Mouse (Mus musculus): ENCODE measurements around the gene Parm1. TPM values are rescaled to one million over a fixed set of nuclear protein-coding genes. Genes with fewer than 3 reads are reported as not detected.

The Parm1 gene
- total and polyA plus RNA-seq, 2 experiments from 2014 or later, result 8.8 to 13.1 TPM

- H3K4me1 ChIP-seq (ENCODE audit: insufficient read depth, low read length), result no peaks in the 10 kb centered on the region
- H3K4me3 ChIP-seq (ENCODE audit: low read depth, low read length), result no peak overlapping the region
- no peak for TF ChIP-seq CTCF (IDR thresholded peaks at IDR 0.05)
- H3K27ac ChIP-seq (ENCODE audit: low read depth, low read length), result no peak overlapping the region
- no peak overlapping the region for H3K9ac ChIP-seq (replicated peaks; ENCODE audit: low read length, poor library complexity, severe bottlenecking)
- H3K27me3 ChIP-seq (ENCODE audit: insufficient read depth, low read length), result no peaks in the 10 kb centered on the region
- no peak for ATAC-seq (ENCODE audit: low FRiP score)
- 92% methylated on average over 4 of the region's 4 CpGs for WGBS
- no peaks in the 10 kb centered on the region for H3K36me3 ChIP-seq (ENCODE audit: insufficient read depth, low read length)
- no peak overlapping the region for H3K4me2 ChIP-seq (ENCODE audit: low read depth, low read length, poor library complexity, severe bottlenecking)
- no peak for DNase-seq (ENCODE audit: low spot score)
- H3K9me3 ChIP-seq (ENCODE audit: low read length), result no peaks in the 10 kb centered on the region
Observed at GRCm38 (mm10) chr5:91581799-91582198, 64.4 kb downstream of the Parm1 start.

- H3K36me3 ChIP-seq (ENCODE audit: insufficient read depth, low read length), result no peaks in the 10 kb centered on the region
- TF ChIP-seq CTCF (IDR thresholded peaks at IDR 0.05), result no peak
- no peaks in the 10 kb centered on the region for H3K4me1 ChIP-seq (ENCODE audit: insufficient read depth, low read length)
- no peak overlapping the region for H3K9ac ChIP-seq (replicated peaks; ENCODE audit: low read length, poor library complexity, severe bottlenecking)
- ATAC-seq (ENCODE audit: low FRiP score) (no peak), DNase-seq (ENCODE audit: low spot score) (peak; percentile 16)
- H3K27me3 ChIP-seq (ENCODE audit: insufficient read depth, low read length), result no peaks in the 10 kb centered on the region
- no peaks in the 10 kb centered on the region for H3K9me3 ChIP-seq (ENCODE audit: low read length)
- H3K27ac ChIP-seq (ENCODE audit: low read depth, low read length), result no peak overlapping the region
- no peak overlapping the region for H3K4me2 ChIP-seq (ENCODE audit: low read depth, low read length, poor library complexity, severe bottlenecking)
- no peak overlapping the region for H3K4me3 ChIP-seq (ENCODE audit: low read depth, low read length)
- WGBS, result 46% methylated on average over 3 of the region's 3 CpGs
Observed at GRCm38 (mm10) chr5:91586206-91586605, 68.8 kb downstream of the Parm1 start.

- H3K27ac ChIP-seq (ENCODE audit: low read depth, low read length), result no peak overlapping the region
- no peaks in the 10 kb centered on the region for H3K4me1 ChIP-seq (ENCODE audit: insufficient read depth, low read length)
- H3K9me3 ChIP-seq (ENCODE audit: low read length), result no peaks in the 10 kb centered on the region
- no peak for TF ChIP-seq CTCF (IDR thresholded peaks at IDR 0.05)
- H3K9ac ChIP-seq (replicated peaks; ENCODE audit: low read length, poor library complexity, severe bottlenecking), result no peak overlapping the region
- ATAC-seq (ENCODE audit: low FRiP score), result no peak
- H3K4me2 ChIP-seq (ENCODE audit: low read depth, low read length, poor library complexity, severe bottlenecking), result no peak overlapping the region
- H3K4me3 ChIP-seq (ENCODE audit: low read depth, low read length), result no peak overlapping the region
- DNase-seq (ENCODE audit: low spot score), result no peak
- no peaks in the 10 kb centered on the region for H3K36me3 ChIP-seq (ENCODE audit: insufficient read depth, low read length)
- H3K27me3 ChIP-seq (ENCODE audit: insufficient read depth, low read length), result no peaks in the 10 kb centered on the region
- 96% methylated on average over 5 of the region's 5 CpGs for WGBS
Observed at GRCm38 (mm10) chr5:91594083-91594482, 76.7 kb downstream of the Parm1 start.

GRCm38 (mm10) chr5:91597216-91597615 is 79.8 kb downstream of the Parm1 start:
- Histone ChIP-seq H3K9me3 (ENCODE audit: low read length) (no peaks in the 10 kb centered on the region), H3K27me3 (ENCODE audit: insufficient read depth, low read length) (no peaks in the 10 kb centered on the region), H3K36me3 (ENCODE audit: insufficient read depth, low read length) (no peaks in the 10 kb centered on the region), H3K4me3 (ENCODE audit: low read depth, low read length) (no peak overlapping the region), H3K27ac (ENCODE audit: low read depth, low read length) (no peak overlapping the region), H3K9ac (replicated peaks; ENCODE audit: low read length, poor library complexity, severe bottlenecking) (no peak overlapping the region), H3K4me1 (ENCODE audit: insufficient read depth, low read length) (no peaks in the 10 kb centered on the region), H3K4me2 (ENCODE audit: low read depth, low read length, poor library complexity, severe bottlenecking) (no peak overlapping the region)
- DNase-seq (ENCODE audit: low spot score) (no peak), ATAC-seq (ENCODE audit: low FRiP score) (0 out of 2 replicates have a peak, but pooled peaks have one; percentile 8)
- no peak for TF ChIP-seq CTCF (IDR thresholded peaks at IDR 0.05)
- 44% methylated on average over 5 of the region's 5 CpGs for WGBS

GRCm38 (mm10) chr5:91599801-91600200 is 82.4 kb downstream of the Parm1 start:
- Histone ChIP-seq H3K9ac (replicated peaks; ENCODE audit: low read length, poor library complexity, severe bottlenecking) (no peak overlapping the region), H3K36me3 (ENCODE audit: insufficient read depth, low read length) (no peaks in the 10 kb centered on the region), H3K4me3 (ENCODE audit: low read depth, low read length) (no peak overlapping the region), H3K27ac (ENCODE audit: low read depth, low read length) (no peak overlapping the region), H3K4me1 (ENCODE audit: insufficient read depth, low read length) (no peaks in the 10 kb centered on the region), H3K4me2 (ENCODE audit: low read depth, low read length, poor library complexity, severe bottlenecking) (no peak overlapping the region), H3K27me3 (ENCODE audit: insufficient read depth, low read length) (no peaks in the 10 kb centered on the region), H3K9me3 (ENCODE audit: low read length) (no peaks in the 10 kb centered on the region)
- no peak for TF ChIP-seq CTCF (IDR thresholded peaks at IDR 0.05)
- WGBS, result 64% methylated on average over 7 of the region's 7 CpGs
- ATAC-seq (ENCODE audit: low FRiP score) (no peak), DNase-seq (ENCODE audit: low spot score) (no peak)

GRCm38 (mm10) chr5:91603347-91603746 is 85.9 kb downstream of the Parm1 start:
- ATAC-seq (ENCODE audit: low FRiP score) (no peak), DNase-seq (ENCODE audit: low spot score) (no peak)
- Histone ChIP-seq H3K4me2 (ENCODE audit: low read depth, low read length, poor library complexity, severe bottlenecking) (no peak overlapping the region), H3K27me3 (ENCODE audit: insufficient read depth, low read length) (no peaks in the 10 kb centered on the region), H3K9me3 (ENCODE audit: low read length) (no peaks in the 10 kb centered on the region), H3K4me3 (ENCODE audit: low read depth, low read length) (no peak overlapping the region), H3K27ac (ENCODE audit: low read depth, low read length) (no peak overlapping the region), H3K4me1 (ENCODE audit: insufficient read depth, low read length) (no peaks in the 10 kb centered on the region), H3K36me3 (ENCODE audit: insufficient read depth, low read length) (no peaks in the 10 kb centered on the region), H3K9ac (replicated peaks; ENCODE audit: low read length, poor library complexity, severe bottlenecking) (no peak overlapping the region)
- no peak for TF ChIP-seq CTCF (IDR thresholded peaks at IDR 0.05)
- 76% methylated on average over 7 of the region's 7 CpGs for WGBS

Measured in midbrain, postnatal 0 days (tissue).